Mouse (Mus musculus): ENCODE measurements around the gene Cep135. TPM values are rescaled to one million over a fixed set of nuclear protein-coding genes. Genes with fewer than 3 reads are reported as not detected.

Gene Cep135
- total RNA-seq, 1 experiment: 8.8 TPM

DNA sequence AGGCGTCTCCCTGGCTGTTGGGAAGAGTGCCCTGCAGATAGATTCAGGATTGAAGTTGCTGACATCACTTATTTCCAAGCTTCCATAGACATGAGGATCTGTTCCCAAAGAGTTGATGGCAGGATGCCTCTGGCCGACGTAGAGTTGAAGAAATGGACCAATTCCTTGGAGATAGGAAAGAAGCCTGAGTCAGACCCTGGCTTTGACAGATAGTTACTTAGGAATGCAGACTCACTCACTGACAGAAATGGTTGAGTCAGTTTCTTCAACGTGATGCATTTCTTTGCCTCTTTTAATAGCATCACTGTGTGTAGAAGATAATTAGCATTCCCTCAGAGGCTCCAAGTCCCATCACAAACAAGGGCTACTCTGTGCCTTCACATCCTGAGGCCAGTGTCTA, 53.6 kb downstream of the Cep135 start:
- Histone ChIP-seq H3K9me3 (ENCODE audit: control insufficient read depth, insufficient read depth, low read depth, low read length) (no peaks in the 10 kb centered on the region), H3K36me3 (ENCODE audit: control insufficient read depth, insufficient read depth, low read length, poor library complexity, severe bottlenecking) (peaks cover 11% of the 10 kb centered on the region; the same call in 1 of the 2 replicates), H3K4me3 (ENCODE audit: insufficient read depth in 1 of 2, low read depth in 1 of 2, low read length in 2 of 2, poor library complexity in 1 of 2, severe bottlenecking in 1 of 2) (no peak overlapping the region), H3K4me1 (ENCODE audit: control insufficient read depth in 2 of 2, insufficient read depth in 2 of 2, low read length in 2 of 2, poor library complexity in 1 of 2) (no peaks in the 10 kb centered on the region), H3K9ac (ENCODE audit: insufficient read depth, low read depth, low read length, poor library complexity, severe bottlenecking) (no peak overlapping the region), H3K27ac (ENCODE audit: insufficient read depth, low read depth, low read length, poor library complexity, severe bottlenecking) (no peak overlapping the region)
- in situ Hi-C loops (cut with MboI; ENCODE audit: low sequenced_read_pairs in 2 of 2, unreplicated experiment in 2 of 2): no loop called here
- no peak for TF ChIP-seq HCFC1 (IDR thresholded peaks at IDR 0.05; ENCODE audit: borderline replicate concordance, insufficient read depth, low read length)
- no peak for DNase-seq (ENCODE audit: low read depth, low spot score)

DNA sequence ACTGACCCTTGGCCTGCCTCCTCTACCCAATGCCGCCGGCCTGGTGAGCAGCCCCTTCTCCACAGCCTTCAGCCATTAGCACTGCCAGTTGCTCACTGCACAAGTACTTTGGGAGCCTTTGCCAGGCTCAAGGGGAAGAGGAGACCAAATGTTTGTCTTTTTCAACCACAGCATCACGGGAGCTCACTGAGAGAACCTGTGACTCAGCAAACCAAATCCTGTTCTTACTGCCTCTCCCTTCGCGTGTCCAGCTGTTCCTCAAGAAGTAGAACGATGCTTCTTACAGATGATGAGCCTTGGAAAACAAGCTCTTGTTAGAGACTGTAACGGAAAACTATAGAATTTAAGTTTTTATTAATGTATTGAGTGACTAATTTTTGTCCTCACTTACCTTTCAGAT, 55.7 kb downstream of the Cep135 start:
- TF ChIP-seq CHD2 (IDR thresholded peaks at IDR 0.05; ENCODE audit: low read depth, low read length) (no peak), HCFC1 (IDR thresholded peaks at IDR 0.05; ENCODE audit: borderline replicate concordance, insufficient read depth, low read length) (no peak), ZNF384 (IDR thresholded peaks at IDR 0.05; ENCODE audit: low read depth, low read length) (no peak), MAFK (IDR thresholded peaks at IDR 0.05; ENCODE audit: insufficient read depth, low read depth, low read length) (no peak), ZC3H11A (IDR thresholded peaks at IDR 0.05; ENCODE audit: borderline replicate concordance, low read depth, low read length) (no peak)
- no peak overlapping the region for H3K27ac ChIP-seq (ENCODE audit: insufficient read depth, low read depth, low read length, poor library complexity, severe bottlenecking)

DNA sequence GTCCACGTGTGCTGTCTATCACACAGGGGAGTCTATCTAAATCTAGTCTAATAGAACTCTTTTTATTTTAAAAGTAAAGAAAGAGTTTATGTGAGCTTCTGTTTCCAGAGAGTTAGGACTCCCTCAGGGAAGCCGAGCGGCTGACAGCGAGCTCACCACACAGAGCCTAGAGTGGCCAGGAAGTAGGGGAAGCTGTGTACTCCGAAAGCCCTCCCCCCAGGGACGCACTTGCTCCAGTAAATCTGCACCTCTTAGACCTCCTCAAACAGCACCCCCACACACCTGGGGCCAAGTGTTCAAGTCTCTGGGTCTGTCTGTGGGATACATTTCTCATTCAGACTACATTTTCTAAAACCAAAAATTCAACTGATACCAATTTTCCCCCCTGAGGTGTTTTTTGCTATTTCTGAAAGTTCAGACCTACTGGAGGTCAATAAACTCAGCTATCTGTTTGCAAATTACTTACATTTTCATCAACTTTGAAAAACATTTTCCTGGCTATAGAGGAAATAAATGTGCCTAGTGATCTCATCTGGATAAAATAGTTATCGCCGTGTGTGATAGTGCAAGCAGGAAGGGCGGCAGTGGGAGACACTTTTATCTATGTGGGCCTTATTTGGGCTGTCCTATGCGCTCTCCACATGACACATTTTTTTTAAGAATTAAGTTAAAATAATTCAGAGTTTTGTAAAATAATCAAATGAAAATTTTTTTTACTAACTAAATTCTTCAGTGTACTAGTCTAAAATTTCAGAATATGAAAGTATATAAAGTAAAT, 56.8 kb downstream of the Cep135 start:
- H3K9me3 ChIP-seq (ENCODE audit: control insufficient read depth, insufficient read depth, low read depth, low read length): no peaks in the 10 kb centered on the region
- H3K4me1 ChIP-seq (ENCODE audit: control insufficient read depth in 2 of 2, insufficient read depth in 2 of 2, low read length in 2 of 2, poor library complexity in 1 of 2): no peaks in the 10 kb centered on the region
- no peak overlapping the region for H3K9ac ChIP-seq (ENCODE audit: insufficient read depth, low read depth, low read length, poor library complexity, severe bottlenecking)
- H3K4me3 ChIP-seq (ENCODE audit: insufficient read depth in 1 of 2, low read depth in 1 of 2, low read length in 2 of 2, poor library complexity in 1 of 2, severe bottlenecking in 1 of 2): no peak overlapping the region
- in situ Hi-C loops (cut with MboI; ENCODE audit: low sequenced_read_pairs in 2 of 2, unreplicated experiment in 2 of 2): no loop called here
- no peak for TF ChIP-seq MAFK (IDR thresholded peaks at IDR 0.05; ENCODE audit: insufficient read depth, low read depth, low read length)
- TF ChIP-seq ZNF384 (IDR thresholded peaks at IDR 0.05; ENCODE audit: low read depth, low read length): no peak
- TF ChIP-seq ZC3H11A (IDR thresholded peaks at IDR 0.05; ENCODE audit: borderline replicate concordance, low read depth, low read length): no peak
- no peak for TF ChIP-seq HCFC1 (IDR thresholded peaks at IDR 0.05; ENCODE audit: borderline replicate concordance, insufficient read depth, low read length)
- TF ChIP-seq CHD2 (IDR thresholded peaks at IDR 0.05; ENCODE audit: low read depth, low read length): no peak
- H3K36me3 ChIP-seq (ENCODE audit: control insufficient read depth, insufficient read depth, low read length, poor library complexity, severe bottlenecking): peaks cover 4% of the 10 kb centered on the region; the same call in 1 of the 2 replicates
- H3K27ac ChIP-seq (ENCODE audit: insufficient read depth, low read depth, low read length, poor library complexity, severe bottlenecking): no peak overlapping the region
- DNase-seq (ENCODE audit: low read depth, low spot score): no peak

More for the DNA sequence above, 55.7 kb downstream of the Cep135 start:
- peaks cover 8% of the 10 kb centered on the region; the same call in 1 of the 2 replicates for H3K36me3 ChIP-seq (ENCODE audit: control insufficient read depth, insufficient read depth, low read length, poor library complexity, severe bottlenecking)
- H3K4me1 ChIP-seq (ENCODE audit: control insufficient read depth in 2 of 2, insufficient read depth in 2 of 2, low read length in 2 of 2, poor library complexity in 1 of 2): no peaks in the 10 kb centered on the region
- H3K9ac ChIP-seq (ENCODE audit: insufficient read depth, low read depth, low read length, poor library complexity, severe bottlenecking): no peak overlapping the region
- in situ Hi-C loops (cut with MboI; ENCODE audit: low sequenced_read_pairs in 2 of 2, unreplicated experiment in 2 of 2): no loop called here
- no peaks in the 10 kb centered on the region for H3K9me3 ChIP-seq (ENCODE audit: control insufficient read depth, insufficient read depth, low read depth, low read length)
- H3K4me3 ChIP-seq (ENCODE audit: insufficient read depth in 1 of 2, low read depth in 1 of 2, low read length in 2 of 2, poor library complexity in 1 of 2, severe bottlenecking in 1 of 2): no peak overlapping the region
- DNase-seq (ENCODE audit: low read depth, low spot score): no peak

DNA sequence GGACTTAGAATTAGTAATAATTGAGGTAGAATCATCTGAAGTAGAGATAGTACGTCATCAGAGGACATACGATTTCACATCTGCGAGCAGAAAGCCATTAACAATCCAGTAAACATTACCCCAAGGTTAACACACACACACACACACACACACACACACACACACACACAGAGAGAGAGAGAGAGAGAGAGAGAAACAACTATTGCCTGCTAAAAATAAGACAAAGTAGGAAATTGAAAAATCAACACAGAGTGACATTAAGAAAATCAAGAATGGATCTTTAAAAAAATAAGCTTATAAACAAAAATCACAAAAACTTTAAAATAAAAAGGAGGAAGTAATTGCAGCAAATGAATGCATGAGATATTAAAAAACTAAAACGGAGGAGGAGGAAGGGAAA, 61.4 kb downstream of the Cep135 start:
- in situ Hi-C loops (cut with MboI; ENCODE audit: low sequenced_read_pairs in 2 of 2, unreplicated experiment in 2 of 2): no loop called here

DNA sequence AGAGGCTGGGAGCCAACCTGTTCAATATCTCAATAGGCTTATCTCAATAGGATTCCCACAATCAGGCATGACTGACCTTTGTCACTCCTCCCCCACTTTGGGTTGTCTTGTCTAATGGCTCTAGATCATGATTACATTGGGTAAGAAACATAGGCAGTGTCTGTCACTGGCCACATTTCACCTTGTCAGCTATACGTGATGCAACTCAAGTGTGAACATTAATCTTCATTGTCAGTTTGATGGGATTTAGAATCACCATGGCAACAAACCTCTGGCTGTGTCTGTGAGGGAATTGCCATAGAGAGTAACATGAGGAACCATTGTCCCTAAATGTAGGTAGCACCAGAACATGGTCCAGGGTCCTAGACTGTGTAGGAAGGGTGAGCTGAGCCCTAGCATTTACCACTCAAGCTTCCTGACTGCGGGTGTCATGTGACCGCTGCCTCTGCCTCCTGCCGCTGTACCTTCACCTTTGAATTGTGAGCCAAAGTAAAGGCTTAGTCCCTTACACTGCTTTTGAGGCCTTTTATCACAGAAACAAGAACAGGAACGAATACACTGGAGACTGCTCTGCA, 62.7 kb downstream of the Cep135 start:
- H3K27ac ChIP-seq (ENCODE audit: insufficient read depth, low read depth, low read length, poor library complexity, severe bottlenecking): no peak overlapping the region
- in situ Hi-C loops (cut with MboI; ENCODE audit: low sequenced_read_pairs in 2 of 2, unreplicated experiment in 2 of 2): no loop called here
- no peak overlapping the region for H3K4me3 ChIP-seq (ENCODE audit: insufficient read depth in 1 of 2, low read depth in 1 of 2, low read length in 2 of 2, poor library complexity in 1 of 2, severe bottlenecking in 1 of 2)
- H3K9me3 ChIP-seq (ENCODE audit: control insufficient read depth, insufficient read depth, low read depth, low read length): no peaks in the 10 kb centered on the region
- H3K36me3 ChIP-seq (ENCODE audit: control insufficient read depth, insufficient read depth, low read length, poor library complexity, severe bottlenecking): no peaks in the 10 kb centered on the region
- DNase-seq (ENCODE audit: low read depth, low spot score): no peak
- TF ChIP-seq MAFK (IDR thresholded peaks at IDR 0.05; ENCODE audit: insufficient read depth, low read depth, low read length): no peak
- no peaks in the 10 kb centered on the region for H3K4me1 ChIP-seq (ENCODE audit: control insufficient read depth in 2 of 2, insufficient read depth in 2 of 2, low read length in 2 of 2, poor library complexity in 1 of 2)
- H3K9ac ChIP-seq (ENCODE audit: insufficient read depth, low read depth, low read length, poor library complexity, severe bottlenecking): no peak overlapping the region

More for the DNA sequence above, 61.4 kb downstream of the Cep135 start:
- no peaks in the 10 kb centered on the region for H3K36me3 ChIP-seq (ENCODE audit: control insufficient read depth, insufficient read depth, low read length, poor library complexity, severe bottlenecking)
- H3K4me1 ChIP-seq (ENCODE audit: control insufficient read depth in 2 of 2, insufficient read depth in 2 of 2, low read length in 2 of 2, poor library complexity in 1 of 2): no peaks in the 10 kb centered on the region
- H3K27ac ChIP-seq (ENCODE audit: insufficient read depth, low read depth, low read length, poor library complexity, severe bottlenecking): no peak overlapping the region
- no peaks in the 10 kb centered on the region for H3K9me3 ChIP-seq (ENCODE audit: control insufficient read depth, insufficient read depth, low read depth, low read length)
- no peak for DNase-seq (ENCODE audit: low read depth, low spot score)
- no peak for TF ChIP-seq CHD2 (IDR thresholded peaks at IDR 0.05; ENCODE audit: low read depth, low read length)
- no peak overlapping the region for H3K9ac ChIP-seq (ENCODE audit: insufficient read depth, low read depth, low read length, poor library complexity, severe bottlenecking)
- no peak overlapping the region for H3K4me3 ChIP-seq (ENCODE audit: insufficient read depth in 1 of 2, low read depth in 1 of 2, low read length in 2 of 2, poor library complexity in 1 of 2, severe bottlenecking in 1 of 2)
